Mouse (Mus musculus) bone marrow macrophage, adult 2 months (primary cell): ENCODE measurements around the gene Padi6. TPM values are rescaled to one million over a fixed set of nuclear protein-coding genes. Genes with fewer than 3 reads are reported as not detected.

Source experiments
- H3K27ac ChIP-seq: 2 replicates; pipeline ENCODE4 v1.5.1; 2012; ENCODE audit warnings: low read depth, low read length; ENCODE audit not compliant: insufficient read depth
- H3K4me1 ChIP-seq: 2 replicates; pipeline ENCODE4 v1.6.1; 2012; ENCODE audit warnings: low read length; ENCODE audit not compliant: control insufficient read depth, insufficient read depth
- H3K4me3 ChIP-seq: 2 replicates; pipeline ENCODE4 v1.5.1; 2012; ENCODE audit warnings: mild to moderate bottlenecking, low read length, moderate library complexity; ENCODE audit not compliant: insufficient read depth
- CTCF ChIP-seq: IDR thresholded peaks from 2 replicates; pipeline ENCODE4 v1.5.1; 2012; ENCODE audit warnings: low read depth, mild to moderate bottlenecking, low read length, moderate library complexity
- POLR2A ChIP-seq: IDR thresholded peaks from 2 replicates; pipeline ENCODE4 v1.6.1; 2012; ENCODE audit warnings: mild to moderate bottlenecking, low read depth, low read length, borderline replicate concordance
- polyA plus RNA-seq: library from polyadenylated mRNA; stranded (reverse); fragments of >200 nt; gene quantifications from 2 replicates; pipeline ENCODE4 v1.2.4, GENCODE M21; 2012; ENCODE audit not compliant: missing spikeins, insufficient read depth, insufficient read length

Padi6 gene
- polyA plus RNA-seq, 1 experiment, result not detected

DNA sequence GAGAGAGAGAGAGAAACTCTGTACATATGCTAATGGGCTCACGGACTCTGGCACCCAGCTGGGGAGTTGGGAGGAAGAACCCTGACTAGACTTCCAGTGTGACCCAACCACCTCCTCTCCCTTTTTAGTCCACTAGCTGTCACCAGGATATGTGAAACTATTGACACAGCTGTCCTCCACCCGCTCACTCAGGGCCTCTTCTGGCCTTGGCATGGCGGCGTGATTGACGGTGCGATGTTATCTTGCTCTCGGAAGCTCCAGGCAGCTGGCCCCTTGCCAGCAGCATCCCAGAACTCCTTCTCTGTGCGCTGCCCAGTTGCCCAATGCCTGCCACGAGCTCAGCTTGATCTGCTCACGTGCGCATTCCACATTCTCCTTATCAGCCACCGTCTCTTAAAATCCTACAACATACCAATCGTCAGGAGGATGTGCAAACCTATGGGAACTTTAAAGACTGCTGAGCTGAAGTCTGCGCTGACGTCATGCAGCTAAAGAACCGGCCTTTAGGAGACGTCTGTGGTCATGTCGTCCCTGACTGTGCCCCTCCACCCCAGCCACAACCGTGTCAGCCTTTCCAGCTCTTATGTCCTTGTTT is 37.5 kb upstream of the Padi6 start:
- Histone ChIP-seq H3K27ac (no peak overlapping the region), H3K4me3 (no peak overlapping the region), H3K4me1 (peaks cover 5% of the 10 kb centered on the region)
- TF ChIP-seq POLR2A (no peak), CTCF (no peak)

DNA sequence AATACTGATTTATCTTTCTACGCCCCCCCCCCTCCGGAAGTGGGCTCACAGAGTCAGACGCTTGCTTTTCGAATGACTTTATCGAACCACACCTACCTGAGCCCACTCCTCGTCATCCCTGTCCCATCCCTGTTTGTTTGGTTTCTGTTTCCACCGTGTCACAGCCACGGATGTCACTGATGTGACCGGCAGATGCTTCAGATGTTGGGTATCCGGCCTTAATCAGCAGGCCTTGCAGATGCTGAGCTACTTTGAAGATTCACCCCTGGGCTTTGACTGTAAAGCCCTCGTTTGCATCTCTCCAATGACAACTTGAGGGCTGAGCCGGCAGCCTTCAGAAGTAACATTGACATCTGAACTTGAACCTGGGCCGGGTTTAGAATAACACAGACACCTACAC is 34.2 kb upstream of the Padi6 start:
- no peak for TF ChIP-seq CTCF
- TF ChIP-seq POLR2A, result no peak
- H3K4me3 ChIP-seq, result no peak overlapping the region
- no peak overlapping the region for H3K27ac ChIP-seq
- H3K4me1 ChIP-seq, result peaks cover 8% of the 10 kb centered on the region

DNA sequence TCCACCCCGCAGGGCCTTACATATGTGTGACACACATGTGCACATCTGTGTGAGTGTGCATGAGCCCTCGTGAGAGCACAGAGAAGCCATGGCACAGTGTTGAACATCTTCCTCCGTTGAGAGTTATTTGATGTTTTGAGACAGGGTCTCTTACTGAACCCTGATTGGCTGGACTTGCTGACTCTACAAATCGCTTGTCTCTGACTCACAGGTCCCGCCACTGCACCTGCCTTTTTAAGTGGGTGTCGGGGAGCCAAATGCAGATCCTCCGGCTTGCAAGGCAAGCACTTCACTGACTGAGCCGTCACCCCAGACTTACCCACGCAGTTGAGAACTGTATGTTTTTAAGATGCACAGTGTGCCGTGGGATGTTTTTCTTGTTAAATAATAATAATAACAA is 33.4 kb upstream of the Padi6 start:
- no peak overlapping the region for H3K4me3 ChIP-seq

GRCm38 (mm10) chr4:140774893-140775292 is 32.5 kb upstream of the Padi6 start:
- H3K4me1 ChIP-seq, result peaks cover 15% of the 10 kb centered on the region
- H3K27ac ChIP-seq, result no peak overlapping the region
- TF ChIP-seq CTCF (no peak), POLR2A (no peak)
- H3K4me3 ChIP-seq, result no peak overlapping the region

More for the DNA sequence above, 33.4 kb upstream of the Padi6 start:
- peaks cover 12% of the 10 kb centered on the region for H3K4me1 ChIP-seq
- TF ChIP-seq POLR2A (no peak), CTCF (no peak)
- H3K27ac ChIP-seq, result no peak overlapping the region

GRCm38 (mm10) chr4:140774025-140774800 is 31.8 kb upstream of the Padi6 start, which contains the start of gene Padi4:
Gene Padi4, minus strand, starts transcription at chr4:140774236.
- TF ChIP-seq CTCF (no peak), POLR2A (no peak)
- H3K27ac ChIP-seq, result no peak within 1 kb of the TSS

DNA sequence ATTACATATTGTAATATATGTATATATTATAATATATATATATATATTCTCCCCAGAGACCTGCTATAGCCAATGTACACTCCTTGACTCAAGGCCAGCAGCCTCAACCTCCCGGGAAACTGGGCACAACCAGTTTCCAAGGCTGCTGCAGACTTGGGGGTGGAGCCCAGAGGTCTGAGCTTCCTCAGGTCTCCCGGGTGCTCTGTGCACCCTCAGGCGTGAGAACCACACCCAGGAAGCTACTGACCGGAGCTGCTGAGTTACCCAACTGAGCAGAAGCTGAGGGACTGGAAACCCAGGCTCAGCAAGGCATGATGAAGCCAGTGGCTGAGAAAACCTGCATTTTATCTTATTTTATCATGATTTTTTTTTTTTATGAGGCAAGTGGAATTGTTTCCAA is 28.6 kb upstream of the Padi6 start:
- Histone ChIP-seq H3K4me1 (peaks cover 16% of the 10 kb centered on the region), H3K27ac (0 out of 2 replicates have a peak overlapping the region, but pooled peaks have one; percentile 22), H3K4me3 (no peak overlapping the region; the same call in 1 of the 2 replicates)
- no peak for TF ChIP-seq POLR2A
- TF ChIP-seq CTCF, result no peak

More at GRCm38 (mm10) chr4:140774025-140774800, 31.8 kb upstream of the Padi6 start, which contains the start of gene Padi4:
- Histone ChIP-seq H3K4me3 (no peak within 1 kb of the TSS), H3K4me1 (peaks cover 13% of the 10 kb centered on the region)

DNA sequence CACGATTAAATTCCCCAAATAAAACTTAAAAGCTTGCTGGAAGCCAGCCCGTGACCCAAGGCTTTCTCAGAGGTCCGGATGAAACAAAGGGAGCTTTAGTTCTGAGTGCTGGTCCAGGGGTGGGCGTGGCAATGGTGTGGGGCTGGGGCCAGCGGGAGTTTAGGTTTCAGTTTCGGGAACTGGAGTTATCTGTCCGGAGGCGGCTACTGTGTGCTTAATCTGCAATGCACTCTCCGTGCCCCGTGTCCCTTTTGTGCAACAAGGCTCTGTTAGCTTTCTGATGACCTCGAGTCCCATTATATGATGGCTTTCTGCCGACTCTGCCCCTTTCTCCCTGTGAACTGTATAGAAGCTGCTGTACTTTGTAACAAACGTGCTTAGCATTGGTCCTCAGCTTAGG is 28.0 kb upstream of the Padi6 start:
- H3K4me3 ChIP-seq, result peak overlapping the region; percentile 40
- peak overlapping the region; percentile 16 for H3K27ac ChIP-seq
- peaks cover 17% of the 10 kb centered on the region for H3K4me1 ChIP-seq
- TF ChIP-seq POLR2A, result no peak
- no peak for TF ChIP-seq CTCF

- no peak overlapping the region for H3K27ac ChIP-seq
- peaks cover 17% of the 10 kb centered on the region for H3K4me1 ChIP-seq
- TF ChIP-seq CTCF, result no peak
- H3K4me3 ChIP-seq, result no peak overlapping the region
Measured at GRCm38 (mm10) chr4:140768973-140769372, 26.5 kb upstream of the Padi6 start.

DNA sequence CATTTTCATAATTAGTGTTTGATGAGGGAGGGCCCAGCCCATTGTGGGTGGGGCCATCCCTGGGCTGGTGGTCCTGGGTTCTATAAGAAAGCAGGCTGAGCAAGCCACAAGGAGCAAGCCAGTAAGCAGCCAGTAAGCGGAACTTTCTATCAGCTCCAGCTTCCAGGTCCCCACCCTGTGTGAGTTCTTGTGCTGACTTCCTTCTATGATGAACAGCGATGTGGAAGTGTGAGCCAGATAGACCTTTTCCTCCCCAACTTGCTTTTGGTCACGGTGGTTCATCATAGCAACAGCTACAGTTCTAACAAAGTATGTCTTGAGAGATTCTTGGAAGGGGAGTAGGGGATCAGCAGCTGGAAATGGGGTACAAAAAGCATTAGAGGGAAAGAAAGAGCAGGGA is 23.5 kb upstream of the Padi6 start:
- no peak for TF ChIP-seq POLR2A
- no peak for TF ChIP-seq CTCF
- H3K27ac ChIP-seq, result no peak overlapping the region

GRCm38 (mm10) chr4:140763158-140763557 is 20.7 kb upstream of the Padi6 start:
- Histone ChIP-seq H3K4me3 (no peak overlapping the region), H3K27ac (no peak overlapping the region), H3K4me1 (0 out of 2 replicates have a peak, but pooled peaks cover 4% of the 10 kb centered on the region)
- TF ChIP-seq CTCF (peak; percentile 80), POLR2A (no peak)

More for the DNA sequence above, 23.5 kb upstream of the Padi6 start:
- Histone ChIP-seq H3K4me3 (no peak overlapping the region), H3K4me1 (peaks cover 8% of the 10 kb centered on the region; the same call in 1 of the 2 replicates)
